Mouse (Mus musculus) MEL (cell line): ENCODE measurements at regions not wholly inside any gene's neighbourhood (a gene's known extent, or its start where the extent isn't known, plus 50 kb on each side); places are given as distances from the start of the nearest gene placed in this dataset.

Experiments
- DNase-seq: peaks from one replicate; pipeline ENCODE4 v3.0.0; 2011; ENCODE audit warnings: low read depth, low spot score
- H3K27ac ChIP-seq: 2 replicates; pipeline ENCODE4 v1.5.1; 2012; ENCODE audit warnings: low read depth, mild to moderate bottlenecking, control low read depth, low read length, moderate library complexity; ENCODE audit not compliant: control insufficient read depth
- H3K27me3 ChIP-seq, 2 experiments: fragments of 150-350 bp in 1 of 2; sonication (generic) in 1 of 2; 2 replicates each; pipeline ENCODE4 v1.6.1; 2012; ENCODE audit warnings: low read length in 2 of 2, mild to moderate bottlenecking in 2 of 2, improper control_type of control experiment in 1 of 2, moderate library complexity in 1 of 2; ENCODE audit not compliant: insufficient read depth in 2 of 2, control insufficient read depth in 1 of 2
- H3K36me3 ChIP-seq, 2 experiments: 2 replicates each; pipeline ENCODE4 v1.6.1; 2012 to 2014; ENCODE audit warnings: low read length in 2 of 2, improper control_type of control experiment in 1 of 2, inconsistent platforms in 1 of 2, mild to moderate bottlenecking in 1 of 2; ENCODE audit not compliant: insufficient read depth in 2 of 2, control insufficient read depth in 1 of 2
- H3K4me1 ChIP-seq, 2 experiments: fragments of 150-350 bp in 1 of 2; sonication (generic) in 1 of 2; 2 replicates each; pipeline ENCODE4 v1.6.1; 2012; ENCODE audit warnings: low read length in 2 of 2, improper control_type of control experiment in 1 of 2, mild to moderate bottlenecking in 1 of 2; ENCODE audit not compliant: insufficient read depth in 2 of 2, control insufficient read depth in 1 of 2
- H3K4me3 ChIP-seq, 2 experiments: fragments of 150-350 bp in 1 of 2; sonication (generic) in 1 of 2; 2 replicates each; pipeline ENCODE4 v1.5.1; 2012; ENCODE audit warnings: low read depth in 2 of 2, low read length in 2 of 2, mild to moderate bottlenecking in 2 of 2, moderate library complexity in 2 of 2, control low read depth in 1 of 2, improper control_type of control experiment in 1 of 2; ENCODE audit not compliant: control insufficient read depth in 1 of 2, insufficient read depth in 1 of 2
- H3K79me2 ChIP-seq: 2 replicates; pipeline ENCODE4 v1.6.1; 2012; ENCODE audit warnings: mild to moderate bottlenecking, low read length, moderate library complexity; ENCODE audit not compliant: control insufficient read depth, poor library complexity, insufficient read depth
- H3K9ac ChIP-seq: 2 replicates; pipeline ENCODE4 v1.6.1; 2012; ENCODE audit warnings: low read depth, mild to moderate bottlenecking, control low read depth, low read length, moderate library complexity; ENCODE audit not compliant: control insufficient read depth, poor library complexity, severe bottlenecking
- H3K9me3 ChIP-seq: fragments of 150-350 bp; sonication (generic); replicated peaks from 2 replicates; pipeline ENCODE4 v1.6.1; 2012; ENCODE audit warnings: mild to moderate bottlenecking, low read length, improper control_type of control experiment, moderate library complexity; ENCODE audit not compliant: insufficient read depth
- CHD2 ChIP-seq: IDR thresholded peaks from 2 replicates; pipeline ENCODE4 v1.6.1; 2011; ENCODE audit warnings: low read length, improper control_type of control experiment
- CTCF ChIP-seq, 3 experiments: IDR thresholded peaks in 2 of 3; conservative IDR thresholded peaks in 1 of 3; 2 replicates each; pipeline ENCODE4 v1.5.1; 2011 to 2012; ENCODE audit warnings: low read length in 3 of 3, low read depth in 2 of 3, mild to moderate bottlenecking in 2 of 3, improper control_type of control experiment in 1 of 3, inconsistent platforms in 1 of 3, mixed read lengths in 1 of 3, moderate library complexity in 1 of 3; ENCODE audit not compliant: control insufficient read depth in 1 of 3, insufficient read depth in 1 of 3, poor library complexity in 1 of 3, severe bottlenecking in 1 of 3
- ETS1 ChIP-seq: IDR thresholded peaks from 2 replicates; pipeline ENCODE4 v1.6.1; 2012; ENCODE audit warnings: low read depth, mild to moderate bottlenecking, inconsistent platforms, low read length, improper control_type of control experiment, moderate library complexity
- GATA1 ChIP-seq: IDR thresholded peaks from 2 replicates; pipeline ENCODE4 v1.6.1; 2011; ENCODE audit warnings: low read depth, low read length, improper control_type of control experiment
- JUND ChIP-seq: IDR thresholded peaks from 2 replicates; pipeline ENCODE4 v1.6.1; 2011; ENCODE audit warnings: low read depth, mild to moderate bottlenecking, improper control_type of control experiment, low read length
- MAX ChIP-seq: IDR thresholded peaks from 2 replicates; pipeline ENCODE4 v1.6.1; 2011; ENCODE audit warnings: low read length, improper control_type of control experiment
- MAZ ChIP-seq: IDR thresholded peaks from 2 replicates; pipeline ENCODE4 v1.6.1; 2012; ENCODE audit warnings: low read depth, mild to moderate bottlenecking, inconsistent platforms, low read length, improper control_type of control experiment
- MXI1 ChIP-seq: IDR thresholded peaks from 2 replicates; pipeline ENCODE4 v1.6.1; 2011; ENCODE audit warnings: mild to moderate bottlenecking, low read depth, low read length, improper control_type of control experiment
- MYB ChIP-seq: IDR thresholded peaks from 2 replicates; pipeline ENCODE4 v1.6.1; 2011; ENCODE audit warnings: mild to moderate bottlenecking, low read depth, low read length, improper control_type of control experiment
- MYC ChIP-seq: IDR thresholded peaks from 2 replicates; pipeline ENCODE4 v1.6.1; 2011; ENCODE audit warnings: low read depth, mild to moderate bottlenecking, low read length, improper control_type of control experiment, moderate library complexity
- NELFE ChIP-seq: IDR thresholded peaks from 2 replicates; pipeline ENCODE4 v1.6.1; 2011; ENCODE audit warnings: low read depth, low read length, improper control_type of control experiment
- POLR2AphosphoS5 ChIP-seq: IDR thresholded peaks from 2 replicates; pipeline ENCODE4 v1.6.1; 2012; ENCODE audit warnings: low read depth, borderline replicate concordance, mild to moderate bottlenecking, inconsistent platforms, low read length, moderate library complexity, mixed read lengths
- TAL1 ChIP-seq: IDR thresholded peaks from 2 replicates; pipeline ENCODE4 v1.6.1; 2012; ENCODE audit warnings: mild to moderate bottlenecking, inconsistent platforms, low read length, moderate library complexity, mixed read lengths
- TBP ChIP-seq: IDR thresholded peaks from 2 replicates; pipeline ENCODE4 v1.8.0; 2011; ENCODE audit warnings: low read depth, low read length, improper control_type of control experiment
- UBTF ChIP-seq: IDR thresholded peaks from 2 replicates; pipeline ENCODE4 v1.6.1; 2012; ENCODE audit warnings: low read depth, mild to moderate bottlenecking, inconsistent platforms, low read length, improper control_type of control experiment, moderate library complexity, borderline replicate concordance; ENCODE audit not compliant: insufficient read depth
- USF2 ChIP-seq, 2 experiments: IDR thresholded peaks; 2 replicates each; pipeline ENCODE4 v1.6.1; 2011 to 2012; ENCODE audit warnings: improper control_type of control experiment in 2 of 2, low read length in 2 of 2, borderline replicate concordance in 1 of 2, inconsistent platforms in 1 of 2, low read depth in 1 of 2, mild to moderate bottlenecking in 1 of 2; ENCODE audit not compliant: insufficient read depth in 1 of 2
- ZMIZ1 ChIP-seq: IDR thresholded peaks from 2 replicates; pipeline ENCODE4 v1.6.1; 2012; ENCODE audit warnings: low read depth, mild to moderate bottlenecking, inconsistent platforms, low read length, improper control_type of control experiment, moderate library complexity
- ZNF384 ChIP-seq: IDR thresholded peaks from 2 replicates; pipeline ENCODE4 v1.6.1; 2012; ENCODE audit warnings: low read depth, mild to moderate bottlenecking, inconsistent platforms, low read length, improper control_type of control experiment

DNA sequence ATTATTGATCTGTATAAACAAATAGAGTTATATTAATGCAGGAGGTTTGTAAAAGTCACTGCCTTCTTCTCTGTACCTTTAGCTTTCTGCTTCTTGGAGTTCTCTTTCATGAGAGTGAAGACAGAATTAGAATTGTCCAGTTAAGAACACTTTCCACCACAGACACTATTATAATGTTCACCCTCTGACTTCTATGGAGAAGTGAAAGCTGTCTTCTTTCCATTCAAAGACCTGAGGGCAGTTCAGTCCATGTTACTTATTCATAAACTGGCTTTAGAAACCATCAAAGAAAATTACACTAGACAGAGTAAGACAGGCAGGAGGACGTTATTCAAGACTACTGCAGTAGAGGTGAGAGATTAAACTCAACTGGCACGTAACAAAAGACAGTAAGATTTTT lies 262.6 kb downstream of the Serpinb8 start:
- no peak for DNase-seq
- no peaks in the 10 kb centered on the region for H3K9me3 ChIP-seq
- no peaks in the 10 kb centered on the region for H3K36me3 ChIP-seq
- H3K27me3 ChIP-seq: no peaks in the 10 kb centered on the region
- H3K4me3 ChIP-seq: no peak overlapping the region
- H3K9ac ChIP-seq: no peak overlapping the region
- H3K4me1 ChIP-seq: no peaks in the 10 kb centered on the region
- no peak overlapping the region for H3K27ac ChIP-seq
- H3K79me2 ChIP-seq: no peaks in the 10 kb centered on the region
- TF ChIP-seq CHD2: no peak
- no peak for TF ChIP-seq POLR2AphosphoS5
- TF ChIP-seq CTCF (IDR thresholded peaks at IDR 0.05 in 2 of 3, conservative IDR thresholded peaks at IDR 0.05 in 1 of 3; ENCODE audit: control insufficient read depth in 1 of 3, insufficient read depth in 1 of 3, low read depth in 2 of 3, low read length in 3 of 3, poor library complexity in 1 of 3, severe bottlenecking in 1 of 3): no peak
- TF ChIP-seq ETS1: no peak
- TF ChIP-seq MAZ: no peak
- TF ChIP-seq MAX: no peak
- TF ChIP-seq UBTF: no peak
- no peak for TF ChIP-seq MYB
- no peak for TF ChIP-seq MYC
- TF ChIP-seq NELFE: no peak
- no peak for TF ChIP-seq GATA1
- no peak for TF ChIP-seq JUND
- no peak for TF ChIP-seq MXI1
- no peak for TF ChIP-seq USF2 (IDR thresholded peaks at IDR 0.05; ENCODE audit: borderline replicate concordance in 1 of 2, insufficient read depth in 1 of 2, low read depth in 1 of 2, low read length in 2 of 2)

DNA sequence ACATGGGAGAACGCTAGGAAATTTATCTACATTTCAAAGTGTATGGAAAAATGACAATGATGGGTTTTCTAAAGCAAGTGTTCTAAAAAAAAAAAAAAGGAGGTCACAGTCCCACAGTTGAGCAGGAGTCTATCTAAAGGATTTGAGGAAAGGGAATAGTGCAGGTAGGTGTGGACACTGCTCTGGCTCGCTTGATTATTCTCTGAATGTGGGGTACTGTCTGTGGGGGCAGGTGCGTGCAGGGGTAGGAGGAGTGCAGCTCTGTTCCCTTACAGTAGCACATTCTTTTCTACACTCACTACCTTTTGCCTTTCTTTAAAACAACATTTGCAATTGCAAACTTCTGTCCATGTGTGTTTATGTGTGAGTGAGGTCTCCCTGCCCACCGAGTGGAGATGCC lies 263.2 kb downstream of the Serpinb8 start:
- Histone ChIP-seq H3K4me1 (no peaks in the 10 kb centered on the region), H3K9me3 (no peaks in the 10 kb centered on the region), H3K4me3 (no peak overlapping the region), H3K36me3 (no peaks in the 10 kb centered on the region), H3K79me2 (no peaks in the 10 kb centered on the region), H3K27me3 (no peaks in the 10 kb centered on the region), H3K9ac (no peak overlapping the region), H3K27ac (no peak overlapping the region)
- TF ChIP-seq TBP (no peak), MYC (no peak), ZNF384 (no peak), TAL1 (no peak), ZMIZ1 (no peak)
- DNase-seq: no peak
